Mouse (Mus musculus): Measurements from ENCODE around the gene Rnf38. TPM values are rescaled to one million over a fixed set of nuclear protein-coding genes. Genes with fewer than 3 reads are reported as not detected.

Gene Rnf38
- total and polyA plus RNA-seq, 3 experiments, result 31.6 to 95.3 (median 44.7) TPM

DNA sequence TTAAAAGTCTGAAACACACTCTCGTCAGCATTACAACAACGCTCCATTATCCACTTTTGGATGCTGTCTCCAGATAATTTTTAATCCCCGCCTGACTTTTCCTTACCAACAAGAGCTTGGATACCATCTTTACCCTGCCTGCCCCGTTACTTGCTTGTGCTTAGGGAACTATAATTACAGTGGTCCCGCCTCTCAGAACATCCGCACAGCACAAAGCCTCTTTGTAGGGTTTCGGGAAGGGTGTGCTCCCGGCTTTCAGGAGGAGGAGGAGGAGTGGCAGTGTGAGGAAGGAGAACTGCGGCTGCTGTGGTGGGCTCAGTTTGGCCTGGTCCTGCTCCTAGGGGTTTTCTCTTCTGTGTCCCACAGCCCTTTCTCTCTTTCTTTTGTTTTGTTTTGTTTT, 9.4 kb downstream of the Rnf38 start:
- no peak for DNase-seq

DNA sequence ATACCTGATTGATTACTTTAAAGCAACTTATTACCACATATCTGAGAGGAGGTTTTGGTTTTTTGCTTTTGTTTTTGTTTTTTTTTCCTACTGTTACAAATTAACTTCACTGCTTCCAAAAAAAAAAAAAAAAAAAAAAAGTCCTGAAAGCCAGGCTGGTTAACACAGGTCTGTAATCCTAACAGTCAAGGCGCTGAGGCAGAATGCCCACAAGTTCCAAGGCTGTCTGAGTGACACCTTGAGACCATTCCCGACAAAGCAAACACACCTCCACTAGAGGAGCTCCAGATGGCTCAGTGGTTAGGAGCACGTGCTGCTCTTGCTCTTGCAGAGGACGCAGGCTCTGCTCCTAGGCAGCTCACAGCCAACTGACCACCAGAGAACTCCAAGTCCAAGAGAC, 10.1 kb downstream of the Rnf38 start:
- DNase-seq, result no peak

DNA sequence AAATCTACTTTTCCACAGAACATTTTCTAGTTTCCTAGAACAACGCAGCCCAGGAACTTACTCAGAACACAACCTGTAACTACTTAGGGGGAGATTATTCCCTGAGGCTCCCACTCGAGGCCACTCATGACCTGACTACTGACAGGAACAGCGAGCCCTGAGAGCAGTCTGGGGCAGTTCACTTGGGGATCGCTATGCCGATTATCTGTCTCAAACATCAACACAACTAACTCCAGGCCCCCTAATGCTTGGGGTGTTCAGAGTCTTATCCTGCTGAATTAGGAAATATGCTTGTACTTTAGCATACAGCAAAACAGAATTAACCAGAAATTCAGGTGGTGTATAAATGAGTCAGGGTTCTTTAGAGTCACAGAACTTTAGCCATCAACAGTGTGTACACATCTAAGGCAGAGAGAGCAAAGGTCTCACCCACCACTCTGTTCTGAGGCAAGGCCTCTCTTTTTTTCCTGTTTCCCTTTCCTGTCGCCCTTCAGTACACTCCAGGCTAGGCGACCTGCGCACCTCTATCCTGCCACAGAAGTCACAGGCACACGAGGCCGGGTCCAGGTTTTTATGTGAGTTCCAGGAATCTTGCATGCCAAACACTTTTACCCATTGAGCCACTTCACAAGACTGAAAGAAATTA, 16.7 kb downstream of the Rnf38 start:
- DNase-seq, result no peak

DNA sequence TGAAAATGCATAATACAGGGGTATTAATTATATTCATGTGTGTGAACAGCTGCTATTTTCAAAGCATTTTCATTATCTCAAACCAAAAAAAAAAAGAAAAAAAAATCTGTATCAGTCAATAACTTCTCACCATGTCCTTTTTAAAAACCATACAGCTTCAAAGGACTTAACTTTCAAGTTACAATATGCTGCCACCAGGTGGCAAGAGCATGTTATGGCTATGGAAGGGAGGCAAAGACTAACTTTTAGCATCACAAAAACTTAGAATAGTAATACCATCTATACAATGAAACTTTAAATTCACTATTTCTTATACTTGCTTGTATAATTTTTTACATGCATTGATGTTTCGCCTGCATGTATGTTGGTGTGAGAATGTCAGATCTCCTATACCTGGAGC, 33.6 kb downstream of the Rnf38 start:
- DNase-seq, result no peak

DNA sequence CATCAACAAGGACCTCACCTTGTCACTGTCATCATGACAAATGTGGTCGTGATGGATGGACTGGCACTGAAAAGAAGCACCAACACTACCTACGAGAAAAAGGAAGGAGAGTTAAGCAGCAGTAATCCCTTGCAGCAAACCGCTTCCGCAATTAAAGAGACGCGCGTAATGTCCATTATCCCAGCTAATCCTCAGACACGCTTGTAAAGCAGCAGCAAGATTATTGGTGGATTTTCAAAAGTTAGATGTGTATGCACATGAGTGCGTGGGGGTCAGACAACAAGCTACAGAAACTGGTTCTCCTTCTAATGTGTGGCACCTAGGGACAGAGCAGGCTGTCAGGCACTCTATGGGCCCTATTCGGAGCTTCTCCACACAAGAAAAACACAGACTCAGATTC, 46.2 kb downstream of the Rnf38 start:
- no peak for DNase-seq

DNA sequence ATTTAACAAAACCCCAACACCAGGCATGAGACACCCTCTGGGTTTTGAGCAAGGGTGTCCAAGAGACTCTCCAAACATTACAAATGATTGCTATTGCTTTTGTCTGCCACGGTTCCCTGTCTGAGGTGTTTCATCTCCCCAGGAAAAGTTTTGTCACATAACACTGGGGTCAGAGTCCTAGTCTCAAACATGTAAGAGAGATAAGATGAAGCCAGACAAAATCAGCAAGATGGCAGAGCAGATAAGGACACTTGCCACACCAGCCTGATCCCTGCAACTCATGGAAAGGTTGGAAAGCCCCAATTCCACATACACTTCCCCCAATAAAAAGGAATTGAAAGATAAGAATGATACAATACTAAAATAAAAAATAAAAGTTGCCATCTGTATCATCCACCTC, 49.7 kb downstream of the Rnf38 start:
- no peak for DNase-seq

DNA sequence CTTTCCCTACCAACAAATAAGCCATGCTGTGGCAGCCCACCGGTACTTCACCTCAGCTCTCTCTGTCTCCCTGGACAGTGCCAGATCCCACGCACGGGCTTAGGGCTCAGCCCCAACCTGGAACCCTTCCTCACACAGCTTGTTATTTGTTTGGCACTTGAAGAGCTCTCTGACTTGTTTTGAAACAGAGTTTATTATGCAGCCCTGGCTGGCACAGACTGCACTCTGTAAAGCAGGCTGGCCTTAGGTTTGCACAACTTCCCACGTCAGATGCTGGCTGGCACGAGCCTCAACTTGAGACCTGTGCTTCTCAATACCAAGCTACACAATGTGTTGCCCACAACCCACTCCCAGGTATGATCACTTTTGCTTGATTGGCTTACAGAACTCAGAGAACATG, 53.8 kb downstream of the Rnf38 start:
- peak; percentile 68 for DNase-seq

DNA sequence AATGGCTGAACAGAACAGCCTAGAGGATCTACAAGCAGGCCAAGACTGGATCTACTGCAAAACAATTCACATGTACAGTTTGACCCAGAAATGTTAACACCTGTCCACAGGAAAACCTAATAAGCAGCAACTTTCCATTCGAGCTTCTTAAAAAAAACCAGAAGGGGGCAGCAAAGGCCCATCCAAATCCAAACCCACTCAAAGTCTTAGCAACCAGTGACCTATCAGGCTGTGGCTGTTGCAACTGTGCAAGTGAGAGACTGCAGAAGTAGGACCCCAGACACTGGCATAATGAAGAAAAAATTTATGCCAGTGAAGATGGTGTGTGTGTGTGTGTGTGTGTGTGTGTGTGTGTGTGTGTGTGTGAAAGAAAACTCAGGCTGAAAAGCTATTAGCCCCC, 60.4 kb downstream of the Rnf38 start:
- peak; percentile 55 for DNase-seq

DNA sequence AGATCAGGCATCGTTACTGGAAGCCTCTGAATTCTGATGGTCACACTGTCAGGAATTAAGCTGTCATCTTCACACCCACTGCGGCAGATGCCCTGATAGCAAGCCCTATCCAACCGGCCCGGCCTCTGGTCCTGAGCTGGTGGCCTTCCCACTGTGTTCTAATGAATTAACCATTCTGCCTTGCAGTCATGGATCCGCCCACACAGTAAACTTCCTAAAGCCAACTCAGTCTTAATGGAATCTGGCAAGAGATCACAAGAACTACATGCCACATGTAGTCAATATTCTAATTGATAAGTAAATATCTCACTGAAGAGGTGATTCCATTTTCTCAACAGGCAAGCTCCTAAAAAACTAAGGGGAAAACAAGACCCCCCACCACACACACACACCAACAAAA, 60.9 kb downstream of the Rnf38 start:
- peak; percentile 23 for DNase-seq

DNA sequence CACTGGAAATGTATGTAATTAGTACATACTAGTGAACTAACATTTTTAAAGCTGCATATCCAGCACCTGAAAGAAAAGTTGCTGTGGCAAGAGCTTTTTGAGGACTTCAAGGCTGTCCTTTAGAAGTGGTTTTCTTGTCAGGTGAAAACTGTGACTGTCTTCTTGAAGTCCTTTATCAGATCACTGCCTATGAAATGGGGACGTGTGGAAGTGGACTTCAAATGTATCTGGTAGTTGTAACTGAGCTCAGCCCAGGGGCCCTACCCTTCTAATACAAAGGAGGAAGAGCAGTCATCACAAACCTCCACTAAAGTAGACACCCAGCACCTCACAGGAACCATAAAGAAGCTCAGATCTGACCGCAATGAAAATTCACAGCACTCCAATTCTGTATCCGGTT, 63.7 kb downstream of the Rnf38 start:
- DNase-seq, result no peak

DNA sequence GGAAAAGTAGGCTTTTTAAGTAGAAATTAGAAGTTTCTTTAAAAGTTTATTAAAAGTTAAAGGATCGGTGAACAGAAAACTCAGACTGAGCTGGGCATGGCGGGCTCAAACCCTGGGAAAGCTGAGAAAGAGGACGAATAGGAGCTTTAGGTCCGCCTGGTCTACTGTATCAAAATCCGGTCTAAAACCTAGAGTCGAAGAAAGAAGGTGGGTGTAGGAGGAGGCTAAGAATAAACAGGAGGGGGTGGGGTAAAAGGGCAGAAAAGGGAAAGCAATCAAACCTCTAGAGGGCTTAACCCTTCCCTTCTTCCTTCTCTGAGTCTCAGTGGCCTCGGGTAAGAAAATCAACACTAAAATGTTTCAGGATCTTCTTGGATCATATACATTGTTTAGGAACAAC, 64.8 kb downstream of the Rnf38 start:
- no peak for DNase-seq

DNA sequence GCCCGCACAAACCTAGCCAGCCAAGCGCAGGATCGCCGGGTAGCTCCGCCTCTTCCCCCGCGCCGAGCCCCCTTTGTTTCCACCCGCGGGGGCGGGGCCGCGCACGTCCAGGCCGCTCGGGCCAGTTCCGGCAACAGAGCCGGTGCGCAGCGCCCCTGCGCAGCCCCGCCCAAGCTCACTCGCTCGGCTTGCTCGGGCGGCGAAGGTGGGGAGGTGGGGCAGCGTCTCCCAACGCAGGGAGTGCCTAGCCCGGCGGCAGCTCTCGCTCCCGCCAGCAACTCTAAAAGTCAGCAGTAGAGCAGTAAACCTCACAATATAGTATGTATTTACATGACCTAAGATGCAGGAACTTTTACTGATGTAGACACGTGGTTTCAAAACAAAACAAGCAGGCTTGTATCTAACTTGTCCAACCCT, 65.3 kb downstream of the Rnf38 start:
- peak; percentile 99 for DNase-seq

DNA sequence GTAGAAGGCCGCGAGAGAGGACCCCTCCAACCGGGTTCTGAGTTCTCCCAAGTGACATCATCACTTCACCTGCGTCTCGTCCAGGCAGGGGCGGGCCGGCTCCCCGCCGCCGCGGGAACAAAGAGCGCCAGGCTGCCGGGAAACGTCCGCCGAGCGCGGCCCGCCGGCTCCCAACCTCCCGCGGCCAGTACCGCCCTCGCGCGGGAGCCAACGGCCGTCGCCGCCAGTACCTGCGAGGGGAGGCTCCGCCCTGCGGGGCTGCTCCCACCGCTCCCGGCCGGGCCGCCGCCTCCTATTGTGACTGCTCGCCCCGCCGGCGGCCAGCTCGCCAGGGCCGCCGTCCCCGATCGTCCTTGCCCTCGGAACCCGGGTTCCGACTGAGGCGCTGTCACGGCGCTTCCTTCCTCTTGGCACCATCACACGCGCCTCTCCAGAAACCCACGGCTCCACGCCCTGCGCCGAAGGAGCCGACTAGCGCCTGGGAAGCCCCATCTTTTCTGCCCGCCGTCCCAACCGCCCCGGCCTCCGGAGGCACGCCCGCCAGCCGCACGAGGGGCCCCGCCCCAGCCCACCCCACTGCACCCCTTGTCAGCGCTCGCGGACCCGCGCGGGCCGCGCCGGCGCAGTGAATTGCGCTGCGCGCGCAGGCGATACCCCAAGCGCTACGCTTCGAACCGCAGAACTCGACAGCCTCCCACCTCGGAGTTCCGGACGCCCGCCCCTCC, 66.0 kb downstream of the Rnf38 start:
- DNase-seq, result peak; percentile 92

DNA sequence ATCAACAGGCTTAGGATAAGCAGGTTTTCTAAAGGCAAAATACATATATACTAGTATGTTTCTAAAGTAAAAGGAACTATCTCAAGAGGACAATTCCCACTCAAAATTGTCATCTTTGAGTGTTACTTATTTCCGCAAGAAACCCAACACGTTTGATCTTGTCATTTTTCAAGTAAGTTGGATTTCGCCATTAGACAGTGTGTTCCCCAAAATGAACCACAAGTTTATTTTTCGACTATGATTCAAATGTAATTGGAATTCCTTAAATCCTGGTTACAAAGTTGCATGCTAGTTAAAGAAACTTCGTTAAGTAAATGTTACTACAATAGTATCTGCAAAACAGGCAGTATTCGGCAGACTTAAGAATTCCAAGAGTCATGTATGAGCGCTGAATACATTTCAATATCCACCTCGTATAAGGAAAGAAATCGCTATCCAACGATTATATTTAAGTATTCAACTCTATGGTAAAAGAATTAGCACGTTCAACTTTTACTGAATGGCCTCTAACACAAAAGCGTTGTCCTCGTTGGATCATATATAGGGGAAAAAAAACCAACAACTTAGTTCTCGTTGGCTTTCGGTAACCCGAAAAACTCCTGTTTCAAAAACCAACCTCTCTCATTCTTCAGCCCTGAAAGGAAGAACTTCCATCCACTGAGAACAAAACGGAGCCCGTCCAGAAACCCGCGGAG, 66.7 kb downstream of the Rnf38 start:
- DNase-seq, result no peak

DNA sequence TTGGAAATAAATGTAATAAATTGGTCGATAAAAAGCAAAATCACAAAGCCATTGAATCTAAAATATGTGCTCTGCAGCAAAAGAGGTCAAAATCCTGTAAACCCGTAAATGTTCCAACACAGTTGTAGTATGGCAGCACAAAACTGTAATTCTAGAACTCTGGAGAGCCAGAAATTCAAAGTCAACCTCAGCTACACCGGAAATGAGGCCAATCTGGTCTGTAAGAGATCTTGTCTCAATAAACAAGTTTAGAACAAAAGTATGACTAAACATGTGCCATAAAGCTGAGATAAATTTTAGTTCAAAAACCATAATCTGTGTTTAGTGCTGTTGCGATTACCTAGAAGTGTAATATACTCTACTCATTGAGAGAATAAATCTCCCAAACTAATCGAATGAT, 69.0 kb downstream of the Rnf38 start:
- no peak for DNase-seq

DNA sequence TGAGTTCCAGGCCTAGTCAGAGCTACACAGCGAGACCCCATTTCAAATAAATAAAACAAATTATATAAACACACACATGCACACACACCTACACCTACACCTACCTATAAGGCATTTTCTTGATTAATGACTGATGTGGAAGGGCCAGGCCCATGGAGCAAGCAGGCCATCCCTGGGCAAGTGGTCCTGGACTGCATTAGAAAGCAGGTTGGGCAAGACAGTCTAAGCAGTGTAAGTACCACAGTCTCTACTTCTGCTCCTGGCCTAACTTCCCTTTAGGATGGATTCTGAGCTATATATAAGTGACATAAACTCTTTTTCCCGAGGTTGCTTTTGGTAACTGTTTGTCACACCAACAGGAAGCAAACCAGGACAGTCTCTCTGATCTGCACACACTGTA, 70.6 kb downstream of the Rnf38 start:
- DNase-seq, result no peak

DNA sequence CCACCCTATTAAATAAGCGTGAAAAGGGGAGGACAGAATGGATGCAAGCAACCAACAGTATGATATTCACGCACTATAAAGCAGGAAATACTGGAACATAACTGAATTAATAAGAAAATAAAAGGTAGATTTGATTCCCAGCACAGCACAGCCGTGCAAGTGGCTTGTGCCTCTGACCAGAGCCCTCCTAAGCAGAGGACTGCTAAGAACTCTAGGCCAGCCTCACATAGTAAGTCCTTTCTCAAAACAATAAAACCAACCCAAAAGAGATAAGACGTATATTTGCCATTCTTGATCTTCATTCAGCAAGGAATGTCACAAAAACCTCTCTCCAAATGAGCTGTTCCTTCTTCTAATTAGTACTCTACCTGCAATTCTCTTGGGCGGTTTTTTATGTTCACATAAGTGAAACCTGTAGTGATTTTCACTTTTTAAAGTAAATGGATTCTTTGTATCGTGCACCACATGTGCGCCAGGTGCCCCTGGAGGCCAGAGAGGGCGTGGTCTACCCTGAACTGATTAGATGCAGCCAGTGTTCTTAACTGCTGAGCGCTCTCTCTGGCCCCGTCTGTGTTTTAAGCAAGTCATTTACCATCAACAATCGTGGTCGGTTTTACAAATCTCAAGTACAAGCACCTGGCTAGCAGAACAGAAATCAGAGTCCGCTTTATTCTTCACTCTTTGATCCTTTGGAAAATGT, 72.4 kb downstream of the Rnf38 start:
- DNase-seq, result no peak

DNA sequence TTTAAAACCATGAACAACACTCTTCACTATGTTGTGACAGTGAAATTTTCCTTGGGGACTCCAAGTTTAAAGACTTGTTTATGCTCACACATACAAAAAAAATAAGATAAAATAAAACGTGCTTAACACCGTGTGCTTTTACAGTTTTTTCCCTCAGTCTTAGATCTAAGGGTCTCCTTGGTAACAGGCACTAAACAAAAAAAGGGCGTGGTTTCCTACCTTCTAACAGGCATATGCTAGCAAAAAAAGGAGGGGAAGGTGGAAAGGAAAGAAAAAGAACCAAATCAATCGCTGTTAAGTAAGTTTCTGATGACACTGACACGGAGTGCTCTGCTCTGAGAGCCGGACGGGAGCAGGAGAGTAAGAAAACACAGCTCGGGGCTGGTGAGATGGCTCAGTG, 73.8 kb downstream of the Rnf38 start:
- no peak for DNase-seq

DNA sequence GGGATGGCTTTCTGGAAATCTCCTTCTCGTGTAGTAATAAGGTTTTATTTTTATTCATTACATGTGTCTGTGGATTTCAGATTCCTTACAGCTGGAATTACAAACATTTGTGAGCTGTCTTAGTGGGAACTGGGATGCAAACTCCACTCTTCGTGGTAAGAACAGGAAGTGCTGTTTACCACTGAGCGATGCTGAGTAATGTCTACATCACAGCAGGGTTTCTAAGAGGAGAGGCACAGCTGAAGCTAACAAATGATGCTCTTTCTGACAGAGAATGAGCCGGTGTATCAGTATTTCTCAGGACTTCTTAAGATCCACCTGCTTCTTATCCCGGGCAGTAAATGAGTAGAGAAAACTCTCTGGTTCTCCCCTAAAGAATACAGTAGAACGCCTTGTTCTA, 77.1 kb downstream of the Rnf38 start:
- no peak for DNase-seq

DNA sequence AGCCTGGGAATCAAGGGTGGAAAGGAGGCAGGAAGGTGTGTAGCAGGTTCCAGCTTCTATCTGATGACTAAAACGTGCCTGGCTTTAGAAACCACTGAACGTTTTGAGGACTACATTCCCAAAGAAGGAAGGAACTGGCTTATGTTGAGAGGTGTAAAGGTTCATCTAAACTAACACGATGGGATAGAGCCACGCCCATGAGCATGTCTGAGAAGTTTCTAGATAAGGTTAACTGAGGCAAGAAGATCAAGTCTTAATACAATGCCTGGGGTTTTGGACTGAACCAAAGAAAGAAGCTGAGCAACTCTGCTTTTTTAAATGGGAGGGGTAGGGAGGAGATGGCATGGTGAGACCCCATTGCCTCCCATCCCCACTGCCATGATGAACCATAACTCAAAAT, 78.7 kb downstream of the Rnf38 start:
- DNase-seq, result no peak

DNA sequence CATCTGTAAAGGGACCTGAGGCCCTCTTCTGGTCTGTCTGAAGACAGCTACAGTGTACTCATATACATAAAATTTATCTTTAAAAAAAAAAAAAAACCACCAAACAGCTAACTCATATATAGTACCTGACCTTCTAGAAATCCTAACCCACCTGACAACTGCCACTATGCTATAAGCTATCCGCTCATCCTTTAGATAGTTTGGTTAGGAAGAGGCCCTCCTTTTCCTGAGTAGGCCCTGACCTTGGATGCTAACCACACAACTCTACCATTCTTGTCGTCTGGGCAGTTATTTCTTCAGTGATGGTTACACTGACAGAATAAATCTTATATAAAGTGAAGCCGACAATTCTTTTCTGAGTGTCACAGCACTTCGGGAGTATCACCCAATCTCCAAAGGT, 80.7 kb downstream of the Rnf38 start:
- DNase-seq, result no peak

DNA sequence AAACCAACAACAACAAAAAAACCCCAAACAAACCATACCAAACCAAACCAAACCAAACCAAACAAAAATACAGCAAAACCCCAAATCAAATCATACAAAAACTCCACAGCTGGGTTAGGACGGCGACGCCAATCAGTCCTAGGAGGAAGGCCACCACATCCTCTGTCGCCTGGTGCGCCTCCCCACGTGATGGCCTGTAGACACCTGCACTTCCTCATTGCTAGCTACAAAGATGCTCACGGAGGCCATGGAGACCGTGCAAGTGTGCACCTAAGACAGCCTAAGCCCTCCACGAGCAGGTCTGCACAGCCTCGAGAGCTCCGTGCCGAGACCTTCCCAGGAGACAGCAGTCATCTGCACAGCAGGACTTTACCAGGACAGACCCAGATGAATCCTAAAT, 106.8 kb downstream of the Rnf38 start:
- DNase-seq, result no peak
